Mouse (Mus musculus): ENCODE measurements around the gene Tmc6.

- TF ChIP-seq POLR2A (IDR thresholded peaks at IDR 0.05; ENCODE audit: borderline replicate concordance, insufficient read depth, low read length) (no peak), CTCF (IDR thresholded peaks at IDR 0.05; ENCODE audit: borderline replicate concordance, insufficient read depth, low read depth, low read length) (no peak)
Observed at GRCm38 (mm10) chr11:117779434-117780198, 2.4 kb downstream of the Tmc6 start.
